Mouse (Mus musculus) CH12.LX (cell line): ENCODE measurements around the gene Anks1b.

Experiments
- CTCF ChIP-seq, 2 experiments: IDR thresholded peaks in 1 of 2; conservative IDR thresholded peaks in 1 of 2; 2 replicates each; pipeline ENCODE4 v1.5.1; 2011 to 2012; ENCODE audit warnings: low read depth in 2 of 2, low read length in 2 of 2, improper control_type of control experiment in 1 of 2, inconsistent platforms in 1 of 2, mild to moderate bottlenecking in 1 of 2, moderate library complexity in 1 of 2
- E2F4 ChIP-seq: IDR thresholded peaks from 2 replicates; pipeline ENCODE4 v1.6.1; 2011; ENCODE audit warnings: low read depth, low read length, improper control_type of control experiment; ENCODE audit not compliant: insufficient replicate concordance
- JUN ChIP-seq: IDR thresholded peaks from 2 replicates; pipeline ENCODE4 v1.6.1; 2011; ENCODE audit warnings: low read depth, mild to moderate bottlenecking, low read length, improper control_type of control experiment, moderate library complexity; ENCODE audit not compliant: insufficient read depth
- JUND ChIP-seq: conservative IDR thresholded peaks from 2 replicates; pipeline ENCODE4 v1.6.1; 2011; ENCODE audit warnings: low read depth, low read length, improper control_type of control experiment
- MEF2A ChIP-seq: IDR thresholded peaks from 2 replicates; pipeline ENCODE4 v1.6.1; 2014; ENCODE audit warnings: low read depth, mild to moderate bottlenecking, inconsistent platforms, low read length, improper control_type of control experiment, borderline replicate concordance
- POLR2A ChIP-seq: IDR thresholded peaks from 2 replicates; pipeline ENCODE4 v1.6.1; 2011; ENCODE audit warnings: low read depth, mild to moderate bottlenecking, improper control_type of control experiment, low read length
- TCF12 ChIP-seq: IDR thresholded peaks from 2 replicates; pipeline ENCODE4 v1.6.1; 2014; ENCODE audit warnings: low read depth, mild to moderate bottlenecking, inconsistent platforms, low read length, improper control_type of control experiment
- UBTF ChIP-seq: IDR thresholded peaks from 2 replicates; pipeline ENCODE4 v1.6.1; 2012; ENCODE audit warnings: low read depth, mild to moderate bottlenecking, inconsistent platforms, low read length, improper control_type of control experiment, moderate library complexity

DNA sequence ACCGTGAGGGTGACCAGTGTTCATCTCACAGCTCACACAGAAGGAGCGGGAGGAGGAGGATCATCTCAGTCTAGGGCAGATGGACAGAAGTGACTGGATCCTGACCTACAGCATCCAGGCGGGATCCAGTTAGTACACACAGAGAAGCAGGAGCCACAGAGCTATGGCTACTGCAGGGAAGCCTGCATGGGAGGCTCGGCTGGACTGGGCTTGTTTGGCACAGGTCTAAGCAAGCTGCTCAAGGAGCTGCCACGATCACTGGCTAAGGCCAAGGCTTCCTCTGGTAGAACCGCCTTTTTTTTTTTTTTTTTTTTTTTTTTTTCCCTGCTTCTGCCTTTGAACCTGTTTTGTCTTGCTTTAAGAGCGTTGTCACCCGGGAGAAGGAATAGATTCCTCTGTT lies 1034.1 kb downstream of the Anks1b start:
- TF ChIP-seq JUN (no peak), CTCF (conservative IDR thresholded peaks at IDR 0.05 in 1 of 2, IDR thresholded peaks at IDR 0.05 in 1 of 2; ENCODE audit: low read depth in 2 of 2, low read length in 2 of 2) (no peak), POLR2A (no peak), UBTF (no peak), TCF12 (no peak), MEF2A (no peak), E2F4 (no peak), JUND (no peak)
